ENCODE assay signal across 23 mouse cellular contexts in genomic region chr12:33427293-33427692, GRCm38 (mm10). TPM values are rescaled to one million over a fixed set of nuclear protein-coding genes. Genes with fewer than 3 reads are reported as not detected.
"Had no signal": no experiment of that assay in that cellular context is flagged by ENCODE, and none has a peak within 500 bp of the region (broad histone marks: within the 10 kb centered on the region; RNA-seq: fewer than 3 reads in every experiment).

No protein-coding gene starts in this region.

- H3K27me3 ChIP-seq: midbrain, embryonic 15.5 days; neural tube, embryonic 13.5 days; stomach, embryonic 15.5 days had no signal

- H3K27ac ChIP-seq: kidney, postnatal 0 days; limb, embryonic 12.5 days; limb, embryonic 15.5 days; liver, embryonic 12.5 days; liver, embryonic 15.5 days; midbrain, embryonic 15.5 days; neural tube, embryonic 13.5 days; stomach, embryonic 15.5 days had no signal

- H3K36me3 ChIP-seq: limb, embryonic 12.5 days; limb, embryonic 15.5 days; liver, embryonic 12.5 days; liver, embryonic 15.5 days; midbrain, embryonic 15.5 days; neural tube, embryonic 13.5 days; stomach, embryonic 15.5 days had no signal

- DNase-seq: kidney, adult 2 months; kidney, postnatal 25 days; left cerebral cortex, postnatal 4 days; lung, adult 2 months; lung, postnatal 14 days; lung, postnatal 4 days; retina, postnatal 1 day; right cerebral cortex, postnatal 25 days; spleen, adult 18-20 months; thymus, postnatal 25 days had no signal

- H3K9ac ChIP-seq: limb, embryonic 12.5 days; limb, embryonic 15.5 days; liver, embryonic 12.5 days; liver, embryonic 15.5 days; midbrain, embryonic 15.5 days; neural tube, embryonic 13.5 days; stomach, embryonic 15.5 days had no signal

- H3K9me3 ChIP-seq: limb, embryonic 12.5 days; limb, embryonic 15.5 days; liver, embryonic 12.5 days; liver, embryonic 15.5 days; midbrain, embryonic 15.5 days; neural tube, embryonic 13.5 days; stomach, embryonic 15.5 days had no signal

- ATAC-seq: liver, embryonic 12.5 days; midbrain, embryonic 15.5 days had no signal

- H3K4me3 ChIP-seq: limb, embryonic 12.5 days; limb, embryonic 15.5 days; liver, embryonic 12.5 days; liver, embryonic 15.5 days; midbrain, embryonic 15.5 days; neural tube, embryonic 13.5 days; stomach, embryonic 15.5 days had no signal

- H3K4me2 ChIP-seq: limb, embryonic 12.5 days; limb, embryonic 15.5 days; liver, embryonic 12.5 days; liver, embryonic 15.5 days; midbrain, embryonic 11.5 days; midbrain, embryonic 15.5 days; neural tube, embryonic 13.5 days; stomach, embryonic 15.5 days had no signal

RNA-seq across cellular contexts. Expression of gene Efcab10, which starts 32.6 kb away (rescaled TPM):
- total RNA-seq: megakaryocyte progenitor cell, adult 5-6 weeks; megakaryocyte-erythroid progenitor cell, adult 5-6 weeks; neutrophil, adult 5-6 weeks had no signal
- polyA plus RNA-seq: kidney, embryonic 14.5 days; limb, embryonic 15.5 days; liver, embryonic 12.5 days; liver, embryonic 15.5 days had no signal
